Mouse (Mus musculus) hindbrain, embryonic 15.5 days (tissue): ENCODE data around the gene Tspan3. TPM values are rescaled to one million over a fixed set of nuclear protein-coding genes. Genes with fewer than 3 reads are reported as not detected.

ENCODE experiments used
- ATAC-seq: fragments of 200-750 bp; cut with Nextera tagmentation; 2 replicates; pipeline ENCODE4 v1.8.0; 2017; ENCODE audit warnings: low read depth, moderate number of reproducible peaks, moderate TSS enrichment; ENCODE audit not compliant: low FRiP score
- H3K27ac ChIP-seq: fragments of 300-500 bp; sonication (generic); replicated peaks from 2 replicates; pipeline ENCODE4 v1.5.1; 2015; ENCODE audit warnings: mild to moderate bottlenecking, inconsistent platforms
- H3K27me3 ChIP-seq: fragments of 300-500 bp; sonication (generic); 2 replicates; pipeline ENCODE4 v1.6.1; 2015; ENCODE audit warnings: control low read depth, inconsistent platforms
- H3K36me3 ChIP-seq: fragments of 300-500 bp; sonication (generic); 2 replicates; pipeline ENCODE4 v1.6.1; 2015; ENCODE audit warnings: control low read depth, inconsistent platforms
- H3K4me1 ChIP-seq: fragments of 300-500 bp; sonication (generic); replicated peaks from 2 replicates; pipeline ENCODE4 v1.6.1; 2015; ENCODE audit warnings: control low read depth, inconsistent platforms
- H3K4me2 ChIP-seq: fragments of 300-500 bp; sonication (generic); 2 replicates; pipeline ENCODE4 v1.6.1; 2015; ENCODE audit warnings: moderate library complexity, mild to moderate bottlenecking, inconsistent platforms
- H3K4me3 ChIP-seq: fragments of 300-500 bp; sonication (generic); 2 replicates; pipeline ENCODE4 v1.5.1; 2015; ENCODE audit warnings: mild to moderate bottlenecking, inconsistent platforms
- H3K9ac ChIP-seq: fragments of 300-500 bp; sonication (generic); 2 replicates; pipeline ENCODE4 v1.6.1; 2015; ENCODE audit warnings: inconsistent platforms
- H3K9me3 ChIP-seq: fragments of 300-500 bp; sonication (generic); 2 replicates; pipeline ENCODE4 v1.6.1; 2016; ENCODE audit warnings: control low read depth, inconsistent platforms
- WGBS: fragments of 180-500 bp; shearing (Covaris S2); methylation state at CpG from one replicate; pipeline ENCODE4 v1.1.7; 2015; 5-methylcytosine and 5-hydroxymethylcytosine counted together
- polyA plus RNA-seq: library from polyadenylated mRNA; unstranded; fragments of >200 nt; fragmentation: Nextera tagmentation; extraction: Ambion mirVana; gene quantifications from 2 replicates; pipeline ENCODE4 v1.2.1, GENCODE M21; 2015

Gene Tspan3
- polyA plus RNA-seq, 1 experiment from 2014 or later = 606 TPM

GRCm38 (mm10) chr9:56104921-56105320, 60.4 kb downstream of the Tspan3 start:
- no peak for ATAC-seq
- WGBS = 61% methylated on average over 7 of the region's 7 CpGs
- no peak overlapping the region for H3K27ac ChIP-seq

GRCm38 (mm10) chr9:56101022-56101421, 64.3 kb downstream of the Tspan3 start:
- no peak overlapping the region for H3K4me3 ChIP-seq
- no peak for ATAC-seq
- no peak overlapping the region for H3K9ac ChIP-seq
- no peaks in the 10 kb centered on the region for H3K27me3 ChIP-seq
- H3K4me2 ChIP-seq = no peak overlapping the region
- H3K9me3 ChIP-seq = no peaks in the 10 kb centered on the region
- no peak overlapping the region for H3K27ac ChIP-seq
- WGBS = 40% methylated on average over 4 of the region's 4 CpGs
- no peaks in the 10 kb centered on the region for H3K4me1 ChIP-seq
- H3K36me3 ChIP-seq = no peaks in the 10 kb centered on the region

More at GRCm38 (mm10) chr9:56104921-56105320, 60.4 kb downstream of the Tspan3 start:
- no peaks in the 10 kb centered on the region for H3K9me3 ChIP-seq
- no peak overlapping the region for H3K9ac ChIP-seq
- no peaks in the 10 kb centered on the region for H3K36me3 ChIP-seq
- H3K4me1 ChIP-seq = no peaks in the 10 kb centered on the region
- H3K4me3 ChIP-seq = no peak overlapping the region
- no peak overlapping the region for H3K4me2 ChIP-seq
- H3K27me3 ChIP-seq = no peaks in the 10 kb centered on the region

GRCm38 (mm10) chr9:56100041-56100522, 65.2 kb downstream of the Tspan3 start:
- no peaks in the 10 kb centered on the region for H3K27me3 ChIP-seq
- H3K9me3 ChIP-seq = no peaks in the 10 kb centered on the region
- H3K27ac ChIP-seq = no peak overlapping the region
- H3K9ac ChIP-seq = no peak overlapping the region
- no peak overlapping the region for H3K4me3 ChIP-seq
- 86% methylated on average over 7 of the region's 7 CpGs for WGBS
- H3K4me1 ChIP-seq = no peaks in the 10 kb centered on the region
- H3K4me2 ChIP-seq = no peak overlapping the region
- ATAC-seq = no peak
- H3K36me3 ChIP-seq = no peaks in the 10 kb centered on the region

GRCm38 (mm10) chr9:56097584-56098298, 67.5 kb downstream of the Tspan3 start:
- WGBS = 92% methylated on average over 4 of the region's 4 CpGs
- H3K4me2 ChIP-seq = no peak overlapping the region
- no peak overlapping the region for H3K27ac ChIP-seq
- ATAC-seq = no peak
- no peaks in the 10 kb centered on the region for H3K4me1 ChIP-seq
- no peaks in the 10 kb centered on the region for H3K9me3 ChIP-seq
- H3K36me3 ChIP-seq = no peaks in the 10 kb centered on the region
- H3K9ac ChIP-seq = no peak overlapping the region
- no peak overlapping the region for H3K4me3 ChIP-seq
- no peaks in the 10 kb centered on the region for H3K27me3 ChIP-seq

- ATAC-seq = no peak
- no peak overlapping the region for H3K4me2 ChIP-seq
- WGBS = 48% methylated on average over 2 of the region's 2 CpGs
- H3K9me3 ChIP-seq = no peaks in the 10 kb centered on the region
- no peaks in the 10 kb centered on the region for H3K36me3 ChIP-seq
- no peaks in the 10 kb centered on the region for H3K27me3 ChIP-seq
- H3K9ac ChIP-seq = no peak overlapping the region
- H3K27ac ChIP-seq = no peak overlapping the region
- peaks cover 7% of the 10 kb centered on the region; the same call in 1 of the 2 replicates for H3K4me1 ChIP-seq
- H3K4me3 ChIP-seq = no peak overlapping the region
Measured at GRCm38 (mm10) chr9:56092102-56092501, 73.2 kb downstream of the Tspan3 start.

GRCm38 (mm10) chr9:56090546-56091225, 74.6 kb downstream of the Tspan3 start:
- Histone ChIP-seq H3K9ac (no peak overlapping the region), H3K9me3 (no peaks in the 10 kb centered on the region), H3K27me3 (no peaks in the 10 kb centered on the region), H3K36me3 (no peaks in the 10 kb centered on the region), H3K4me3 (no peak overlapping the region), H3K4me2 (0 out of 2 replicates have a peak overlapping the region, but pooled peaks have one; percentile 35), H3K27ac (no peak overlapping the region), H3K4me1 (peaks cover 7% of the 10 kb centered on the region; the same call in 1 of the 2 replicates)
- 84% methylated on average over 5 of the region's 5 CpGs for WGBS
- ATAC-seq = no peak

GRCm38 (mm10) chr9:56089778-56090520, 75.3 kb downstream of the Tspan3 start, which contains the start of gene Pstpip1:
Pstpip1 (plus strand) TSS chr9:56089962.
- H3K4me2 ChIP-seq = peak within 1 kb of the TSS; percentile 35
- H3K9me3 ChIP-seq = no peaks in the 10 kb centered on the region
- no peaks in the 10 kb centered on the region for H3K36me3 ChIP-seq
- ATAC-seq = peak; percentile 79
- H3K4me1 ChIP-seq = peaks cover 7% of the 10 kb centered on the region; the same call in 1 of the 2 replicates
- H3K4me3 ChIP-seq = no peak within 1 kb of the TSS
- no peaks in the 10 kb centered on the region for H3K27me3 ChIP-seq
- peak within 1 kb of the TSS; percentile 61; the same call in 1 of the 2 replicates for H3K27ac ChIP-seq
- 26% methylated on average over 22 of the region's 22 CpGs for WGBS
- no peak within 1 kb of the TSS for H3K9ac ChIP-seq

GRCm38 (mm10) chr9:56086524-56086923, 78.8 kb downstream of the Tspan3 start:
- 85% methylated on average over 5 of the region's 5 CpGs for WGBS
- H3K9ac ChIP-seq = no peak overlapping the region
- H3K9me3 ChIP-seq = no peaks in the 10 kb centered on the region
- no peaks in the 10 kb centered on the region for H3K36me3 ChIP-seq
- peaks cover 7% of the 10 kb centered on the region; the same call in 1 of the 2 replicates for H3K4me1 ChIP-seq
- ATAC-seq = no peak
- no peaks in the 10 kb centered on the region for H3K27me3 ChIP-seq
- no peak overlapping the region for H3K4me3 ChIP-seq
- no peak overlapping the region for H3K27ac ChIP-seq
- no peak overlapping the region for H3K4me2 ChIP-seq

Other genes starting within 250 kb of the Tspan3 start
- 35.6 and 36.1 TPM in 2 replicates for gene Scaper, start 227.4 kb downstream of the Tspan3 start, polyA plus RNA-seq
- not detected in 2 replicates for gene 4930563M21Rik, start 154.9 kb downstream of the Tspan3 start, polyA plus RNA-seq
- gene Rcn2, start 123.6 kb downstream of the Tspan3 start, polyA plus RNA-seq = 263 and 276 TPM in 2 replicates
- 0.87 and 1.2 TPM in 2 replicates for gene Pstpip1, start 75.5 kb downstream of the Tspan3 start, polyA plus RNA-seq